Mouse (Mus musculus) layer of hippocampus, adult 2 months (tissue): ENCODE measurements around the gene 4930404N11Rik. TPM values are rescaled to one million over a fixed set of nuclear protein-coding genes. Genes with fewer than 3 reads are reported as not detected.

ENCODE experiments used
- DNase-seq, 2 experiments: peaks; one replicate each; pipeline ENCODE4 v3.0.0; 2022; ENCODE audit warnings: low spot score in 2 of 2
- H3K27ac ChIP-seq: fragments of 200-600 bp; 2 replicates; pipeline ENCODE4 v1.8.1; 2022
- H3K4me3 ChIP-seq: fragments of 200-600 bp; 2 replicates; pipeline ENCODE4 v1.8.1; 2022; ENCODE audit warnings: mild to moderate bottlenecking
- CTCF ChIP-seq: fragments of 200-600 bp; conservative IDR thresholded peaks from 2 replicates; pipeline ENCODE4 v1.8.1; 2022; ENCODE audit warnings: antibody characterized with exemption, mild to moderate bottlenecking, moderate library complexity
- long read RNA-seq, 2 experiments: library from polyadenylated mRNA; stranded (forward); transcript quantifications; one replicate each; pipeline ENCODE4 v2.0.0; 2021; ENCODE audit warnings: borderline mapping rate in 2 of 2
- total RNA-seq, 2 experiments: library from RNA; stranded (reverse); gene quantifications; 2 replicates each; pipeline ENCODE4 v1.2.3; 2021

Gene 4930404N11Rik
- 1 to 10 TPM; 1.6 to 2.4 TPM for total RNA-seq
- long read RNA-seq, experiment 1 = 0 reads
- long read RNA-seq, experiment 2, partial matches to known transcripts = 3 of 3 reads
- long read RNA-seq, experiment 2, other reads (novel, unspliced or antisense) = 0 of 3 reads

- DNase-seq = no peak
- peak within 1 kb of the TSS; percentile 28 for H3K27ac ChIP-seq
- no peak for TF ChIP-seq CTCF
- H3K4me3 ChIP-seq = no peak within 1 kb of the TSS
Measured at GRCm38 (mm10) chr10:81365672-81366476, at the start of gene 4930404N11Rik. Gene 4930404N11Rik (minus strand): TSS chr10:81365816.

GRCm38 (mm10) chr10:81415146-81415545 is 49.5 kb upstream of the 4930404N11Rik start:
- no peak for DNase-seq
- Histone ChIP-seq H3K27ac (peak overlapping the region; percentile 96), H3K4me3 (no peak overlapping the region)
- no peak for TF ChIP-seq CTCF

- DNase-seq = no peak
- peak overlapping the region; percentile 96 for H3K27ac ChIP-seq
Measured at GRCm38 (mm10) chr10:81414682-81415081, 49.1 kb upstream of the 4930404N11Rik start.

GRCm38 (mm10) chr10:81413310-81414261 is 48.0 kb upstream of the 4930404N11Rik start:
- peak; percentile 76 to 82 for DNase-seq
- TF ChIP-seq CTCF = peak; percentile 34
- Histone ChIP-seq H3K27ac (peak overlapping the region; percentile 96), H3K4me3 (peak overlapping the region; percentile 38; the same call in 1 of the 2 replicates)

More at GRCm38 (mm10) chr10:81414682-81415081, 49.1 kb upstream of the 4930404N11Rik start:
- TF ChIP-seq CTCF = no peak
- H3K4me3 ChIP-seq = peak overlapping the region; percentile 38; the same call in 1 of the 2 replicates

GRCm38 (mm10) chr10:81412586-81413309 is 47.1 kb upstream of the 4930404N11Rik start:
- H3K4me3 ChIP-seq = no peak overlapping the region
- no peak for DNase-seq

GRCm38 (mm10) chr10:81411471-81412400 is 46.1 kb upstream of the 4930404N11Rik start:
- DNase-seq = peak; percentile 49 to 68
- no peak for TF ChIP-seq CTCF
- Histone ChIP-seq H3K27ac (peak overlapping the region; percentile 96), H3K4me3 (no peak overlapping the region; the same call in 1 of the 2 replicates)

More at GRCm38 (mm10) chr10:81412586-81413309, 47.1 kb upstream of the 4930404N11Rik start:
- peak overlapping the region; percentile 96 for H3K27ac ChIP-seq
- TF ChIP-seq CTCF = no peak

GRCm38 (mm10) chr10:81410981-81411380 is 45.4 kb upstream of the 4930404N11Rik start:
- Histone ChIP-seq H3K4me3 (no peak overlapping the region), H3K27ac (peak overlapping the region; percentile 96)
- DNase-seq = no peak
- TF ChIP-seq CTCF = no peak

- H3K4me3 ChIP-seq = no peak overlapping the region
- DNase-seq = no peak
- TF ChIP-seq CTCF = no peak
- peak overlapping the region; percentile 96 for H3K27ac ChIP-seq
Measured at GRCm38 (mm10) chr10:81410350-81410749, 44.7 kb upstream of the 4930404N11Rik start.

- no peak for DNase-seq
- peak overlapping the region; percentile 96 for H3K27ac ChIP-seq
- no peak for TF ChIP-seq CTCF
- H3K4me3 ChIP-seq = no peak overlapping the region
Measured at GRCm38 (mm10) chr10:81409330-81409729, 43.7 kb upstream of the 4930404N11Rik start.

GRCm38 (mm10) chr10:81408871-81409291 is 43.3 kb upstream of the 4930404N11Rik start:
- H3K27ac ChIP-seq = peak overlapping the region; percentile 96
- H3K4me3 ChIP-seq = no peak overlapping the region
- peak in 1 of 2 experiments; percentile 74 for DNase-seq
- peak; percentile 93 for TF ChIP-seq CTCF

GRCm38 (mm10) chr10:81408424-81408729 is 42.8 kb upstream of the 4930404N11Rik start:
- no peak for DNase-seq
- H3K27ac ChIP-seq = peak overlapping the region; percentile 96
- no peak overlapping the region for H3K4me3 ChIP-seq
- no peak for TF ChIP-seq CTCF
